Mouse (Mus musculus) megakaryocyte, embryonic 14.5 days (primary cell): ENCODE results near the gene Senp5.

Experiments used
- FLI1 ChIP-seq: IDR thresholded peaks from 2 replicates; pipeline ENCODE4 v1.6.1; 2012; ENCODE audit warnings: low read length, inconsistent platforms, mixed read lengths
- GATA1 ChIP-seq: IDR thresholded peaks from 3 replicates; pipeline ENCODE4 v1.6.1; 2012; ENCODE audit warnings: mixed read lengths, low read length, inconsistent platforms, borderline replicate concordance

DNA sequence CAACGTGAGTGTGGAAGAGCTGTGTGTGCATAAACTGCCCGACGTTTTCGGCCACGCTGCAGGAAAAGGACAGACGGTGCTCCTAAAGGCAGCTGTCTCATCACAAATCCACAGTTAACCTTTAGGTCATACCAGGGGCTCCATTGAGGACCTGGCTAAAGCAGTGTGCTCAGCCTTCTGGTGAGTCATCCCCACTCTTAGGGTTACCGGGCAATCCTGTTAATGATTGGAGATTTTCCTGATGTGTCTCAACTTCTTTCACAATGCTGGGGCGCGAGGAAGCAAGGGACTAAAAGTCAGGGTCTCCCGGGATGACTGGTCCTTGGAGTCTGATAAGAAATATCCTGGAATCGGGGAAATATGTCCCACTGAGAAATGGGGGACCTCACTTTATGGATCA lies 85.3 kb downstream of the Senp5 start:
- TF ChIP-seq GATA1 (no peak), FLI1 (no peak)
